Mouse (Mus musculus) right cerebral cortex, postnatal 14 days (tissue): ENCODE measurements around the gene Pcyt2.

Source experiments
- DNase-seq: peaks from one replicate; pipeline ENCODE4 v3.0.0; 2022

Gene Pcyt2

DNA sequence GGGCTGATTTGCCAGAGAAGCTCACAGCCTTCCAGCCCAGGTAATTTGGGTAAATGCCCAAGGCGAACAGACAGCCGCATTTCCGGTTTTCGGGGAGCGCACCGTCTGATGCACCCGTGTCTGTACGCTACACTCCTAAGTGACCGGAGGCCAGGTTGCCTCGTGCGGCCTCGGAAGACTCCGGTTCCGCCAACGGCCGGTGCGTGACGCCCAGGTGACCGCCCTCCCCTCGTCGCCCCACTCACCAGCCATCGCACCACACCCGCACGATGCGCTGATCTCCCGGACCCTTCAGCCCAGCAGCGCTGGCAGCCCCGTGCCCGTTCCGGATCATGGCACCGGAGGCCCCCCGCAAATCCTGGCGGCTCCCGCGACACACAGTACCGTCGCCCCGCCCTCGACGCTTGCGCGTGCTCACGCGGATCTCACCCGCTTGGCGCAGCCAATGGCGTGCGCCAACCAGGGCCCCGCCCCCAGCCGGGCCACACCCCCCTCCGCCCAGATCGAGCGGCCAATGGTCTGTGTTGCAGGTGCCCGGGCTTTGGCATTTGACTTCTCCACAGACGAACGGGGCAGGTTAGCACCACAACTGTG, at the start of gene Pcyt2:
TSS of gene Pcyt2 (minus strand) at position 418 of the 594 bp plus-strand sequence.
- peak; percentile 91 for DNase-seq

GRCm38 (mm10) chr11:120666617-120667016, 48.9 kb upstream of the Pcyt2 start:
- no peak for DNase-seq

DNA sequence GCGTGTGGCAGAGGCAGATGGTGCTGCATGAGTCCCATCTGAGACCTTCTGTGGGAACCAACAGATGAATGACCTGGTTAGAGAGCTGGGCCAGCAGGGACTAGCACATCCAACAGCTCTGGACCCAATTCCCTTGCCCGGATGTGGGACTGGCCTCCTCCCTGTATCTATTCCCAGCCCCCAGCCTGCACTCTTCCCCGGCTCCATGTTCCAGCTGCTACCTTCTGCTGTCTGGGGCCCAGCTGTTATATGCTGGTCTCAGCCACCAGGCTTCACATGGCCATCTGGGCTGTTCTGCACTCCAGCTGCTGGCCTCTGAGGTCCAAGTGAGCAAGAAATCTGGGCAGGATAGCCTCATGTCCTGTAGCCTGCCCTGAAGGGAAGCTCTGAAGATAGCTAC, 47.7 kb upstream of the Pcyt2 start:
- DNase-seq = no peak

DNA sequence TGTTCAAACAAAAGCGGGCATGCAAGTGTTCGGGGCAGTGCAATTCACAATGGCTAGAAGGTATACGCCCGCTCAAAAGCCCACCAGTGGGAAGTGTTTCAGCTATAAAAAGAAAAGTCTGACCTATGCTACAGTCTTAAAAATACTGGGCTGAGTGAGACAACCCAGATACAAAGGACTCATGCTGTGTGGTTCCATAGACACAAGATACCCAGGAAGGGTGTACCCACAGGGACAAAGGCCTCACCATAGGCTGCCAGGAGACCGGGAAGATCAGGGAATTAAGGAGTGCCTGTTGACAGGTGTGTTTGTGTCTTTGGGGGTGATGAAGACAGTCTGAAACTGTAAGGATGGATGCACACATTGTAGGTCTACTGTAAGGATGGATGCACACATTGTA, 46.0 kb upstream of the Pcyt2 start:
- no peak for DNase-seq

GRCm38 (mm10) chr11:120662759-120663158, 45.0 kb upstream of the Pcyt2 start:
- DNase-seq = no peak

- DNase-seq = no peak
Measured at GRCm38 (mm10) chr11:120661076-120661460, 43.3 kb upstream of the Pcyt2 start, which contains the start of gene Notum. Notum (minus strand) TSS chr11:120661175.

GRCm38 (mm10) chr11:120660301-120661075, 42.8 kb upstream of the Pcyt2 start:
- peak; percentile 40 for DNase-seq

DNA sequence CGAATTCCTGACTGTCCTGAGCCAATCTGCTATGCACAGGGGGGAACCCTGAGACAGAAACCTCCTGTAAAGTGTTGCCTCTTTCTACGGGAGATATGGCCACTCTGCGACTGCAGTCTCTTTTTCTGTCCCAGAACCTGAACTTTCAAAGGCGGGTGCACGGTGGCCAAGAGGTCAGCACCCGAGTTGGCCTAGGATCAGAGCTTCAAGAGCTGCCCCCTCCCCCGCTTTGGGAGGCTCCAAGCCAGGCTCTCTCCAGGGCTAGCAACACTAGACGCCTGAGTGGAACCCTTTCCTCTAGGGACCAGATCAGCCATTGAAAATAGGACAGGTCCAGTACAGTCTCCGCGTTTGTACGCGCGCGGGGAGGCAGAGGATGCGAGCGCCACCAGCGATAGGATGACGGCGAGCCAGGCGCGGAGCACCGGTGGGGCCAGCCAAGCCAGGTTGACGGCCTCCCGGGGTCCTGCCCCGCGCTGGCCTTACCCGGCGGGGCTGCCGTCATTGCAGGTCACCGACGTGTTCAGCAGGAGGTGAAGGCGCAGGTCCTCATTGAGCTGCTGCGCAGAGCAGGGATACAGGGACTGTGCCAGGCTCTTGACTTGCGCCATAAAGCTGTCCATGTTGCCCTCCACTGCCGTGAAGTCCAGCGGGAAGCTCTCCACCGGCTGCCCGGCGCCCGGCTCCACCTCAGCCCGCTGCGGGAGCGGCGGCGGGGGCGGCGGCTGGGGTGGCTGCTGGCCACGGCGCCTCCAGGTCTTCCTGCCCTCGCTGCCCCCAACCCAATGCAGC, 42.0 kb upstream of the Pcyt2 start:
- no peak for DNase-seq

GRCm38 (mm10) chr11:120658876-120659410, 41.2 kb upstream of the Pcyt2 start:
- DNase-seq = peak; percentile 84

- no peak for DNase-seq
Measured at GRCm38 (mm10) chr11:120657301-120657700, 39.6 kb upstream of the Pcyt2 start.

- DNase-seq = no peak
Measured at GRCm38 (mm10) chr11:120654741-120655140, 37.0 kb upstream of the Pcyt2 start.

GRCm38 (mm10) chr11:120651872-120652271, 34.1 kb upstream of the Pcyt2 start:
- no peak for DNase-seq

- DNase-seq = no peak
Measured at GRCm38 (mm10) chr11:120648001-120648476, 30.3 kb upstream of the Pcyt2 start, which contains the start of gene Myadml2. Myadml2 (minus strand) TSS chr11:120648158.

GRCm38 (mm10) chr11:120647047-120647830, 29.5 kb upstream of the Pcyt2 start:
- no peak for DNase-seq

DNA sequence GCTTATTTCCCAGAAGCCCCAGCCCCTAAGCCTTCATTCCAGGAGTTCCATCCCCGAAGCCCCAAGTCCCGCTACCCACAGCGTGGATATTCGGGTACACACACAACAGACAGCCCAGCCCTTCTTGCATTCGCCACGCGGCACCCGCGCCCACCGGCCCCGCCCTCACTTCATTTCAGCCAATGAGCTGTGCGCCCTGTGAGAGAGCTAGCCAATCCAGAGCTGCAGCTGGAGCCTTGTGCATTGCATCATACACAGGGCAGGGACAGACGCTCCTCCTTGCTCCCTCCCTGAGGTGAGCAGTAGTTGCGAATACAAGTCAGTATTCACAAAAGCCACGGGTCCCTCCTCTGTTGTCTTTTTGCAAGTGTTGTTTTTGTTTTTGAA, 25.9 kb upstream of the Pcyt2 start, which contains the start of gene Pycr1:
TSS of gene Pycr1 (minus strand) at position 169 of the 387 bp plus-strand sequence.
- DNase-seq = peak; percentile 91

DNA sequence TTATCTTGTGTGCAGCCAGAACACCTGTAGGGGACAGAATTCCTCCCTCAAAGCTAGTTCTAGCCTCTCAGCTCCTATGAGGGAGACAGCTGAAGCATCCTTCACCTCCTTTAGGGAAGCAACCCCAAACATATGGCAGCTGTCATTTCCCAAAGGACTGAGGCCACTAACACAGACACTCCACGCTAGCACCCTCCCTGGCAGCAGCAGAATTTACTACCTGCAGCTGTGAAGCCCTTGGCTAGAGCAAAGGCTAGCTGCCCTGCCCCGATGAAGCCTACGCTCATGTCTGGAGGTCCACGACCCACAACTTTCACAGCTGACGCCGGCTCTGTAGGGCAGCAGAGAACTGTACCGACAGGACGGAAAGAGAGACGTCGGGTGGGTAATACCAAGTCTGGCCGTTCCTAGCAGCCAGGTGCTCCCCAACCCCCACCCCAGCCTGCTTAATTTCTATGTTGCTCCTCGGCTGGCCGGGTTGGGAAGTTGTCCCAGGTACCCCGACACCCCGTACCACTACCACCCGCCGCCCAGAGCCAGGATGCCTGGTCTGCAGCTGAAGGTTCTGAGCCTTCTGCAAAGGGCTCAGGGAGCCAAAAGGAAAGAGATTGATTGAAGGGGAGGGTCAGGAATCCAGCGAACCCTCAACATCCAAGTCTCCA, 25.3 kb upstream of the Pcyt2 start:
- no peak for DNase-seq

- DNase-seq = no peak
Measured at GRCm38 (mm10) chr11:120641869-120642268, 24.1 kb upstream of the Pcyt2 start.

- DNase-seq = no peak
Measured at GRCm38 (mm10) chr11:120641255-120641654, 23.5 kb upstream of the Pcyt2 start.

DNA sequence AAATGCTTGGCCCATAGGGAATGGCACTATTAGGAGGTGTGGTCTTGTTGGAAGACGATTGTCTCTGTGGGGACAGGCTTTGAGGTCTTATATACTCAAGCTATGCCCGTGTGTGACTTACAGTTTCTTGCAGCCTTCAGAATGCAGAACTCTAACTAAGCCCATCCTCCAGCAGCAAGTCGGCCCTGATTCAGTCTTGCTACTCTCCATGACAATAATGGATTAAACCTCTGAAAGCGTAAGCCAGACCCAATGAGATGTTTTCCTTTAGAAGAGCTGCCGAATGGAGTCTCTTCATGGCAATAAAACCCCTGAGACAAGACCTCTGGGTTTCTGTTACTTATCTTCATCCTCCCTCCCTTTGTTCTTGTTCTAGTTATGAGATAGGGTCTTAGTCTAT, 17.1 kb upstream of the Pcyt2 start:
- DNase-seq = no peak

GRCm38 (mm10) chr11:120633520-120634343, 16.0 kb upstream of the Pcyt2 start, which contains the start of gene Mafg:
Mafg (minus strand) TSS chr11:120633600.
- DNase-seq = peak; percentile 94
